Comparison of ENCODE assay signal across 28 mouse cellular contexts in genomic region chr16:20657661-20658060, GRCm38 (mm10). TPM values are rescaled to one million over a fixed set of nuclear protein-coding genes. Genes with fewer than 3 reads are reported as not detected.
"Had no signal": no experiment of that assay in that cellular context is flagged by ENCODE, and none has a peak within 500 bp of the region (broad histone marks: within the 10 kb centered on the region; RNA-seq: fewer than 3 reads in every experiment).

No protein-coding gene starts in this region.

- DNase-seq: cerebellum, postnatal 10 days; cerebellum, postnatal 14 days; cerebellum, postnatal 25 days; cerebellum, postnatal 36 days; embryo, embryonic 11 days; forebrain, postnatal 0 days; gastrocnemius, adult 2 months; gastrocnemius, postnatal 10 days; gastrocnemius, postnatal 14 days; gastrocnemius, postnatal 25 days; gastrocnemius, postnatal 36 days; heart, adult 11 months; heart, adult 18-20 months; heart, adult 2 months had no signal

- H3K27ac ChIP-seq: embryonic facial prominence, embryonic 10.5 days; embryonic facial prominence, embryonic 12.5 days; embryonic facial prominence, embryonic 13.5 days; embryonic facial prominence, embryonic 15.5 days; forebrain, embryonic 10.5 days; forebrain, embryonic 12.5 days; forebrain, embryonic 13.5 days; forebrain, embryonic 15.5 days; gastrocnemius, adult 2 months; heart, adult 2 months; heart, embryonic 10.5 days had no signal

- H3K4me3 ChIP-seq: embryonic facial prominence, embryonic 10.5 days; embryonic facial prominence, embryonic 12.5 days; embryonic facial prominence, embryonic 13.5 days; embryonic facial prominence, embryonic 15.5 days; erythroblast, embryonic 14.5 days; forebrain, embryonic 10.5 days; forebrain, embryonic 12.5 days; forebrain, embryonic 13.5 days; forebrain, embryonic 15.5 days; gastrocnemius, adult 2 months; heart, adult 2 months; heart, embryonic 10.5 days had no signal

- ATAC-seq: forebrain, embryonic 13.5 days; forebrain, embryonic 14.5 days; forebrain, embryonic 15.5 days; forebrain, embryonic 16.5 days; forebrain, postnatal 0 days had no signal

RNA-seq across cellular contexts. Expression of gene Ece2, which starts 28.0 kb away (rescaled TPM):
- total RNA-seq: common myeloid progenitor, adult 5-6 weeks; granulocyte monocyte progenitor cell, adult 5-6 weeks had no signal
- polyA plus RNA-seq: erythroblast, embryonic 14.5 days had no signal

RNA-seq across cellular contexts. Expression of gene Fam131a, which starts 35.4 kb away (rescaled TPM):
- total RNA-seq: common myeloid progenitor, adult 5-6 weeks; granulocyte monocyte progenitor cell, adult 5-6 weeks had no signal

RNA-seq across cellular contexts. Expression of gene Camk2n2, which starts 36.6 kb away (rescaled TPM):
- total RNA-seq: common myeloid progenitor, adult 5-6 weeks had no signal
- polyA plus RNA-seq: erythroblast, embryonic 14.5 days had no signal
